ENCODE assay signal across 8 mouse cellular contexts in genomic region chr10:17727926-17728279, GRCm38 (mm10). TPM values are rescaled to one million over a fixed set of nuclear protein-coding genes. Genes with fewer than 3 reads are reported as not detected.
A peak's percentile ranks its signal among the peaks of the same experiment; 100 is the strongest.
DNase-seq lines count a peak whose midpoint lies in the region; ATAC-seq and TF ChIP-seq lines count a peak whose summit lies in the region.

No protein-coding gene starts in this region.

- no peaks in the 10 kb centered on the region for H3K27me3 ChIP-seq in liver, embryonic 13.5 days
- no peaks in the 10 kb centered on the region for H3K27me3 ChIP-seq in neural tube, embryonic 15.5 days (replicated peaks)

- 3% methylated on average over 5 of the region's 5 CpGs for WGBS in lung, adult 2 months
- 4% methylated on average over 5 of the region's 5 CpGs for WGBS in liver, embryonic 13.5 days (ENCODE audit: insufficient replicate concordance)
- 5% methylated on average over 5 of the region's 5 CpGs for WGBS in neural tube, embryonic 15.5 days

- peak overlapping the region; percentile 29; the same call in 1 of the 2 replicates for H3K9ac ChIP-seq in liver, embryonic 13.5 days
- H3K9ac ChIP-seq in neural tube, embryonic 15.5 days (replicated peaks), result peak overlapping the region; percentile 41; the same call in 1 of the 2 replicates

- DNase-seq in lung, adult 2 months, result no peak
- no peak for DNase-seq in lung, adult 18-20 months
- peak; percentile 86 for DNase-seq in brain, embryonic 14.5 days (ENCODE audit: low read depth)
- peak; percentile 8 for DNase-seq in heart, postnatal 4 days
- DNase-seq in liver, embryonic 13.5 days, result no peak
- no peak for DNase-seq in adrenal gland, postnatal 25 days
- DNase-seq in spleen, postnatal 14 days (ENCODE audit: low spot score in 2 of 2), result no peak

- H3K9me3 ChIP-seq in liver, embryonic 13.5 days (replicated peaks), result no peaks in the 10 kb centered on the region
- H3K9me3 ChIP-seq in neural tube, embryonic 15.5 days (replicated peaks), result no peaks in the 10 kb centered on the region

- peaks cover 7% of the 10 kb centered on the region; the same call in 1 of the 2 replicates for H3K4me1 ChIP-seq in lung, adult 2 months (ENCODE audit: control insufficient read depth, insufficient read depth, low read length)
- H3K4me1 ChIP-seq in liver, embryonic 13.5 days (replicated peaks), result peaks cover 46% of the 10 kb centered on the region
- H3K4me1 ChIP-seq in neural tube, embryonic 15.5 days, result peaks cover 30% of the 10 kb centered on the region

- H3K4me3 ChIP-seq in lung, adult 2 months (replicated peaks; ENCODE audit: extremely low read depth, low read depth, low read length), result no peak overlapping the region
- 0 out of 2 replicates have a peak overlapping the region, but pooled peaks have one; percentile 1 for H3K4me3 ChIP-seq in liver, embryonic 13.5 days (replicated peaks)
- H3K4me3 ChIP-seq in neural tube, embryonic 15.5 days (replicated peaks), result peak overlapping the region; percentile 94

- H3K27ac ChIP-seq in liver, embryonic 13.5 days, result peak overlapping the region; percentile 50
- peak overlapping the region; percentile 70 for H3K27ac ChIP-seq in neural tube, embryonic 15.5 days (replicated peaks)

- no peak for ATAC-seq in liver, embryonic 13.5 days (ENCODE audit: low read depth)
- ATAC-seq in neural tube, embryonic 15.5 days (ENCODE audit: low FRiP score), result no peak

- H3K36me3 ChIP-seq in liver, embryonic 13.5 days, result peaks cover 9% of the 10 kb centered on the region; the same call in 1 of the 2 replicates
- no peaks in the 10 kb centered on the region for H3K36me3 ChIP-seq in neural tube, embryonic 15.5 days

- peak; percentile 10; the same call in 1 of the 2 replicates for TF ChIP-seq CTCF in lung, adult 2 months (IDR thresholded peaks at IDR 0.05; ENCODE audit: insufficient read depth, low read length)
- TF ChIP-seq CTCF in brain, embryonic 14.5 days (IDR thresholded peaks at IDR 0.05; ENCODE audit: borderline replicate concordance, extremely low read depth, insufficient read depth, insufficient read length), result peak; percentile 27; the same call in 1 of the 2 replicates

- TF ChIP-seq POLR2A in lung, adult 2 months (IDR thresholded peaks at IDR 0.05; ENCODE audit: borderline replicate concordance, extremely low read depth, low read depth, low read length), result no peak
- TF ChIP-seq POLR2A in brain, embryonic 14.5 days (IDR thresholded peaks at IDR 0.05; ENCODE audit: borderline replicate concordance, extremely low read depth, insufficient read depth, insufficient read length, poor library complexity, severe bottlenecking), result no peak

- H3K4me2 ChIP-seq in liver, embryonic 13.5 days, result peak overlapping the region; percentile 53
- peak overlapping the region; percentile 78 for H3K4me2 ChIP-seq in neural tube, embryonic 15.5 days

RNA-seq across cellular contexts. Expression of gene Cited2, which starts 4.9 kb away (rescaled TPM):
- 55.0 and 78.3 TPM in 2 replicates for polyA plus RNA-seq in lung, adult 2 months (2012; rRNA removed)
- polyA plus RNA-seq in brain, embryonic 14.5 days (2012; rRNA removed), result 105 and 113 TPM in 2 replicates
- total RNA-seq in heart, postnatal 4 days (2021), result 10 to 100 TPM; 20.9 to 22.8 TPM
- 16.9 and 22.2 TPM in 2 replicates for polyA plus RNA-seq in liver, embryonic 13.5 days (2015; fragmentation: Nextera tagmentation; extraction: Ambion mirVana)
- polyA plus RNA-seq in neural tube, embryonic 15.5 days (2015; fragmentation: Nextera tagmentation; extraction: Ambion mirVana), result 66.5 and 72.7 TPM in 2 replicates
- 91.8 and 107 TPM in 2 replicates for total RNA-seq in adrenal gland, postnatal 25 days (2021)

Comparison
In these comparisons a context has a peak if more than half of its experiments do, and no peak if none do; other contexts are left out.
1. DNase-seq: peak in brain, embryonic 14.5 days (single experiment) and heart, postnatal 4 days (single experiment); none in lung, adult 2 months (single experiment), lung, adult 18-20 months (0 of 2), liver, embryonic 13.5 days (single experiment), adrenal gland, postnatal 25 days (single experiment) and spleen, postnatal 14 days (0 of 2).